In genomic region chr8:120285033-120285432, GRCm38 (mm10) we compare ENCODE assay signal across 8 mouse cellular contexts. TPM values are rescaled to one million over a fixed set of nuclear protein-coding genes. Genes with fewer than 3 reads are reported as not detected.
DNase-seq lines count a peak whose midpoint lies in the region; ATAC-seq and TF ChIP-seq lines count a peak whose summit lies in the region.

No protein-coding gene starts in this region.

- H3K4me3 ChIP-seq in MEL (ENCODE audit: control insufficient read depth in 1 of 2, insufficient read depth in 1 of 2, low read depth in 2 of 2, low read length in 2 of 2), result no peak overlapping the region
- no peak overlapping the region for H3K4me3 ChIP-seq in embryonic facial prominence, embryonic 10.5 days
- H3K4me3 ChIP-seq in kidney, embryonic 16.5 days (ENCODE audit: low read length), result no peak overlapping the region

- TF ChIP-seq EP300 in MEL (IDR thresholded peaks at IDR 0.05; ENCODE audit: low read depth in 1 of 2, low read length in 2 of 2), result no peak

- no peak for TF ChIP-seq POLR2A in MEL (IDR thresholded peaks at IDR 0.05; ENCODE audit: control insufficient read depth in 1 of 2, insufficient read depth in 1 of 2, low read depth in 1 of 2, low read length in 2 of 2, poor library complexity in 1 of 2)

- no peak for TF ChIP-seq RAD21 in MEL (IDR thresholded peaks at IDR 0.05; ENCODE audit: low read depth, low read length)

- H3K9me3 ChIP-seq in MEL (replicated peaks; ENCODE audit: insufficient read depth, low read length), result no peaks in the 10 kb centered on the region
- no peaks in the 10 kb centered on the region for H3K9me3 ChIP-seq in embryonic facial prominence, embryonic 10.5 days
- H3K9me3 ChIP-seq in kidney, embryonic 16.5 days (ENCODE audit: low read length), result no peaks in the 10 kb centered on the region

- H3K36me3 ChIP-seq in MEL (ENCODE audit: control insufficient read depth in 1 of 2, insufficient read depth in 2 of 2, low read length in 2 of 2), result no peaks in the 10 kb centered on the region
- H3K36me3 ChIP-seq in embryonic facial prominence, embryonic 10.5 days (replicated peaks), result no peaks in the 10 kb centered on the region
- H3K36me3 ChIP-seq in kidney, embryonic 16.5 days (ENCODE audit: insufficient read depth, low read length), result no peaks in the 10 kb centered on the region

- WGBS in embryonic facial prominence, embryonic 10.5 days, result 43% methylated on average over 3 of the region's 3 CpGs
- WGBS in kidney, embryonic 16.5 days, result 33% methylated on average over 3 of the region's 3 CpGs

- no peak overlapping the region for H3K4me2 ChIP-seq in kidney, embryonic 16.5 days (replicated peaks; ENCODE audit: low read depth, low read length)

- H3K79me2 ChIP-seq in MEL (ENCODE audit: control insufficient read depth, insufficient read depth, low read length, poor library complexity), result no peaks in the 10 kb centered on the region

- DNase-seq in MEL (ENCODE audit: low read depth, low spot score), result peak; percentile 49
- no peak for DNase-seq in embryonic facial prominence, embryonic 10.5 days (ENCODE audit: low spot score)
- DNase-seq in lung, postnatal 36 days, result peak; percentile 81
- peak; percentile 70 for DNase-seq in thymus, postnatal 25 days
- DNase-seq in right cerebral cortex, postnatal 10 days (ENCODE audit: low spot score in 2 of 2), result no peak
- DNase-seq in gastrocnemius, adult 18-20 months (ENCODE audit: low spot score), result no peak
- DNase-seq in adrenal gland, postnatal 4 days (ENCODE audit: low spot score in 2 of 2), result no peak

- peaks cover 0 to 8% of the 10 kb centered on the region in 2 experiments; a peak in 3 of 4 replicates for H3K4me1 ChIP-seq in MEL (ENCODE audit: control insufficient read depth in 1 of 2, insufficient read depth in 2 of 2, low read length in 2 of 2)
- peaks cover 89% of the 10 kb centered on the region for H3K4me1 ChIP-seq in embryonic facial prominence, embryonic 10.5 days
- H3K4me1 ChIP-seq in kidney, embryonic 16.5 days (ENCODE audit: insufficient read depth, low read length), result peaks cover 70% of the 10 kb centered on the region

- no peak overlapping the region for H3K9ac ChIP-seq in MEL (ENCODE audit: control insufficient read depth, low read depth, low read length, poor library complexity, severe bottlenecking)
- peak overlapping the region; percentile 18; the same call in 1 of the 2 replicates for H3K9ac ChIP-seq in kidney, embryonic 16.5 days (replicated peaks; ENCODE audit: low read length)

- ATAC-seq in kidney, embryonic 16.5 days (ENCODE audit: low FRiP score, low TSS enrichment), result peak; percentile 40

- H3K27me3 ChIP-seq in MEL (ENCODE audit: control insufficient read depth in 1 of 2, insufficient read depth in 2 of 2, low read length in 2 of 2), result no peaks in the 10 kb centered on the region
- peaks cover 28% of the 10 kb centered on the region; the same call in 1 of the 2 replicates for H3K27me3 ChIP-seq in embryonic facial prominence, embryonic 10.5 days (replicated peaks; ENCODE audit: low read depth, poor library complexity, severe bottlenecking)
- H3K27me3 ChIP-seq in kidney, embryonic 16.5 days (ENCODE audit: insufficient read depth, low read length), result no peaks in the 10 kb centered on the region

- TF ChIP-seq CTCF in MEL (IDR thresholded peaks at IDR 0.05 in 2 of 3, conservative IDR thresholded peaks at IDR 0.05 in 1 of 3; ENCODE audit: control insufficient read depth in 1 of 3, insufficient read depth in 1 of 3, low read depth in 2 of 3, low read length in 3 of 3, poor library complexity in 1 of 3, severe bottlenecking in 1 of 3), result no peak

- H3K27ac ChIP-seq in MEL (ENCODE audit: control insufficient read depth, low read depth, low read length), result no peak overlapping the region
- peak overlapping the region; percentile 85 for H3K27ac ChIP-seq in embryonic facial prominence, embryonic 10.5 days (replicated peaks)
- peak overlapping the region; percentile 63 for H3K27ac ChIP-seq in kidney, embryonic 16.5 days (ENCODE audit: low read length)

TF ChIP-seq in MEL, 35 proteins besides CTCF, POLR2A, EP300 and RAD21:
- TF ChIP-seq ETS1 (IDR thresholded peaks at IDR 0.05; ENCODE audit: low read depth, low read length) (peak; percentile 49; the same call in 1 of the 2 replicates), SIN3A (IDR thresholded peaks at IDR 0.05; ENCODE audit: low read length) (0 out of 2 replicates have a peak, but pooled peaks have one; percentile 24), BHLHE40 (IDR thresholded peaks at IDR 0.05; ENCODE audit: borderline replicate concordance, low read depth, low read length) (peak; percentile 81; the same call in 1 of the 2 replicates), GABPA (IDR thresholded peaks at IDR 0.05; ENCODE audit: low read depth, low read length) (no peak), MXI1 (IDR thresholded peaks at IDR 0.05; ENCODE audit: low read depth, low read length) (peak; percentile 72), MAX (IDR thresholded peaks at IDR 0.05; ENCODE audit: low read length) (no peak)
TF ChIP-seq in MEL: peak in this region for 4.

RNA-seq across cellular contexts. Expression of gene Gse1, which starts 56.8 kb away (rescaled TPM):
- 23.1 and 23.6 TPM in 2 replicates for total RNA-seq in MEL (2012; rRNA removed)
- polyA plus RNA-seq in MEL (2012; ENCODE audit: insufficient read depth in 1 of 2, insufficient read length in 2 of 2, low read depth in 1 of 2, low replicate concordance in 2 of 2, missing spikeins in 1 of 2), result 100 to 1,000 TPM in 1 of 2 experiments, 10 to 100 TPM in 1; 66.9 to 128 TPM
- polyA plus RNA-seq in embryonic facial prominence, embryonic 10.5 days (2016; fragmentation: Nextera tagmentation; extraction: Ambion mirVana), result 9.9 and 10.2 TPM in 2 replicates
- polyA plus RNA-seq in kidney, embryonic 16.5 days (2015; fragmentation: Nextera tagmentation; extraction: Ambion mirVana), result 6.7 and 7.9 TPM in 2 replicates
- total RNA-seq in gastrocnemius, adult 18-20 months (2021), result 10 to 100 TPM; 28.9 to 32.6 TPM
- total RNA-seq in adrenal gland, postnatal 4 days (2021), result 10 to 100 TPM; 58.1 to 60.7 TPM

Comparison
In these comparisons a context has a peak if more than half of its experiments do, and no peak if none do; other contexts are left out.
1. DNase-seq: peak in MEL (single experiment), lung, postnatal 36 days (single experiment) and thymus, postnatal 25 days (single experiment); none in embryonic facial prominence, embryonic 10.5 days (single experiment), right cerebral cortex, postnatal 10 days (0 of 2), gastrocnemius, adult 18-20 months (single experiment) and adrenal gland, postnatal 4 days (0 of 2).